Mouse (Mus musculus) brain, adult 10 weeks (tissue): Measurements from ENCODE around the gene Als2. TPM values are rescaled to one million over a fixed set of nuclear protein-coding genes. Genes with fewer than 3 reads are reported as not detected.

Experiments used
- polyA plus RNA-seq: library from polyadenylated mRNA; stranded (reverse); fragments of 350-450 nt; fragmentation: Illumina TruSeq; extraction: RNeasy Lipid Tissue Mini Kit (QIAGEN cat#74804); gene quantifications from one replicate; pipeline ENCODE4 v1.2.3, GENCODE M21; 2015; ENCODE audit warnings: low read depth, low replicate concordance

The Als2 gene
- polyA plus RNA-seq = 16.5 TPM

DNA sequence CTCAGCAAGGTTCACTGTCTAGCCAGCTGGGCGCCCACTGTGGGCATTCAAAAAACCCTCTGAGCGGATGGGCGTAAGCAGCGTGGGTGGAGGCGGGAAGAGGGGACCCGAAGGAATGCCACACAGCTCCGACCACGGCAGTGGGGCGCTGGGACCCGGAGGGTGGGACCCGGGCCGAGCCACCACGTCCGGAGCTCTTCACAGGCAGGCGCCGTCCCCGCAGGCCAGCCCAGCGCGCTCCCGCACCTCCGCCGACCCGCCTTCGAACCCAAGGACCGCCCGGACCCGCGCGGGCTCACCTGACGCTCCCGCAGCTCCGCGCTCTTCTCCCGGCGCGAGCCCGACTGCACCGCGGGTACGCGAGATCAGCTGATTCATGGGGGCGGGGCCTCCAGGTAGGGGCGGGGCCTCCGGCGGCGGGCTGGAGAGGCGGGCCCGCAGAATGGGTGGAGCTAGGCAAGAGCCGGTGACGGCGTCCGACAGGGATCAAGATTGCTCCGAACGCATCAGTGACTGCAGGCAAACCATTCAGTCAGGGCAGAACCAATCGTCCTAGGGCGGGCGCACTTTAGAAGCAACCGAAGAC, at the start of gene Als2:
Gene Als2 (minus strand): TSS at position 376 of the 586 bp plus-strand sequence.

DNA sequence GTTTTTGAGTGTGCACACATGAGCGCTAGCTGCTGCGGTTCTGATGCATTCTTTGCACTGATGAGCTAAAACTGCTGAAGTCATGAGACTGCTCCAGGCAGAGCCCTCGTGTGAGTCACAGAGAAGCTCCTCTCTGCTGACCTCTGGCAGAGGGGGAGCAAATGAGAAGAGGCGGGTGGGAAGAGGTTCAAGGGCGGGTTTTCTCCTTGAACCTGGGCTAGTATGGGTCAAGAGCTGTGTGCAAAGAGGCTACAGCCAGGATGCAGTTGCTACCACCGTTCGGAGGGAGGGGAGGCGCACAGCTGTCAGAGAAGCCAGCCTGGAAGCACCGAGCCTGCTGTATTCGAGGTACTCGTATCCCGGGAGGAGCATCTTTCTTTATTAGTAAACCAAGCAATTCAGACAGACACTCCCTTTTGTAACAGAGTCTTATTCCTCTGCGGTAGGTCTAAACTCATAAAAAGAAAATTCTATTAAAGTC, 19.8 kb upstream of the Als2 start, which contains the start of gene Cdk15:
Gene Cdk15 (plus strand): TSS at position 156 of the 481 bp plus-strand sequence.

DNA sequence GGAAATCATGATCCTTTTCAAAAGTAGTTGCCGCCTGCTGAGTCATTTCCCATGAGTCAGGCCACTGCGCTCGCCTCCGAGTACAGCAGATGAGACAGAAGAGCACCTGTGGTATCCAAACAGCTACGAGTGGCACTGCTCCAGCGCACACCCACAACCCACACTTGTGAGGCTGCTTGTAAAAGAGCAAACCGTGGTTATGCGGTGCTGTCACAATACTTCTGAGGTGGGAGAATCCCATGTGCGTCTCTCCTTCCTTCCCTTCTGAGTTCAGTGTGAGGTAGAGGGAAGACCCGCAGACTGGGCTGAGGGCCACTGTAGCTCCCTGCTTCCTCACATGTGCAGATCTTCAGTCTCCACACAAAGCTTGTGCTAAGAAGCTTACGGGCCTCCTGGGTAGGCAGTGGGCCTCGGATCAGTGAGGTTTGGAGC, 74.0 kb downstream of the Als2 start, which contains the start of gene Mpp4:
Gene Mpp4 (minus strand): TSS at position 360 of the 432 bp plus-strand sequence.

DNA sequence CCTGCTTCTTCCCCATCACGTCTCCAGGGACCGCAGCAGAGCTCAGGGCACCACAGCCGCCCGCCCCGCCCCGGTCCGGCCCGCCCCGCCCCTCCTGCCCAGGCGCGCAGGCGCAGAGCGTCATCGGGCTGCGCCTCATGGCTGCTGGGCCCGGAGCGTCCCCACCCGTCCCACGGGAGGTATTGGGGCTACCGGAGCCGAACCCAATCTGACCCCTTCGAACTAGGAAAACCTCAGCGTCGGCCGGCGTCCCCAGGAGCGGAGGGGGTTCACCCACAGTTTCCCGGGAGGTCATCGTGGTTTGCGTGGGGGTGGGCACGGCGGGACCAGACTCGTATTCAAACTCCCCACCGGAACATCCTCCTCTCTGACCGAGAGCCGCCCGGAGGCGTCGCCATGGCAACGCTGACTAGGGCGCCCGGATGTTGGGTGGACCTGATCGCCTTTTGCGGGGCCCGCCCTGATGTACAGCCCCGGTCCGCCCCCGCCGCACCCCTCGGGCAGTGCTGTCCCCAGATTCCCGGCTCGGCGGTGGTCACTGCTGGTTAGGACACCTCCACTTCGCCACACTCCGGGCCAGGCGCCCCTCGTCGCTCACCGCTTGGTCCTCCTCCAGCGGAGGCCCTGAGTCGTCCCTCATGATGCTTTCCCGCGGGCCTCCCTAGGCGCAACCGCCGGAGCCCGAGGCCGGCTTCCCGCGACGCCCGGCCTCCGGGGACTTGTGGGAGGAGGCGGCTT, 117.1 kb downstream of the Als2 start, which contains the start of gene Tmem237:
Gene Tmem237 (minus strand): TSS at position 689 of the 738 bp plus-strand sequence.

Other genes starting within 250 kb of the Als2 start
- not detected for gene C2cd6, start 142.3 kb downstream of the Als2 start, polyA plus RNA-seq
- gene Tmem237, start 116.8 kb downstream of the Als2 start, polyA plus RNA-seq = 40.3 TPM
- gene Mpp4, start 73.8 kb downstream of the Als2 start, polyA plus RNA-seq = 1.1 TPM
- 0.58 TPM for gene Cdk15, start 19.7 kb upstream of the Als2 start, polyA plus RNA-seq
- 3.5 TPM for gene Fzd7, start 245.2 kb upstream of the Als2 start, polyA plus RNA-seq